Mouse (Mus musculus): ENCODE results near the gene Evi5l.
"Not testable (repeated sequence)": the region's sequence is repeated elsewhere in the genome, so short reads cannot be mapped to it uniquely, and the experiment has no call there.

Evi5l gene

GRCm38 (mm10) chr8:4239193-4239890, 73.0 kb downstream of the Evi5l start:
- no peak for DNase-seq (ENCODE audit: low spot score)

DNA sequence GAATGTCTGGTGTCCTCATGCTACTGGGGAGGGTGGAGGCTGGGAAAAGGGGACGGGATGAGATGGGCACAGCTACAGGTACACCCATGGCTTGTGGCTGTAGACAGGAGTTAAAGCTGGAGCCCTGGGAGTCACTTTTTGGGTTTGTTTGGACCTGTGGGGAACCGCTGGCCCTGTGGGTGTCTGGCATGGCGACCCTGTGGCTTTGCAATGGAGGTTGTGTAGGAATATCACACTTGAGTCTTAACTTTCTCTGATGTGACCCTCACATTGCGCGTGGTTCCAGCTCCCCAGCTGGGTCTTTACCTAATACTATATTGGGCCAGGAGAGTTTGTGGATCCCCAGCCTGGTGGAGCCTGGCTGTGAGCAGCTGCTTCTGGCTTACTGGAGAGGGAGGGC, 78.7 kb downstream of the Evi5l start:
- DNase-seq (ENCODE audit: low spot score): no peak

GRCm38 (mm10) chr8:4245737-4246136, 79.4 kb downstream of the Evi5l start:
- DNase-seq (ENCODE audit: low spot score): no peak

- no peak for DNase-seq (ENCODE audit: low spot score)
Observed at GRCm38 (mm10) chr8:4247241-4247640, 80.9 kb downstream of the Evi5l start.

DNA sequence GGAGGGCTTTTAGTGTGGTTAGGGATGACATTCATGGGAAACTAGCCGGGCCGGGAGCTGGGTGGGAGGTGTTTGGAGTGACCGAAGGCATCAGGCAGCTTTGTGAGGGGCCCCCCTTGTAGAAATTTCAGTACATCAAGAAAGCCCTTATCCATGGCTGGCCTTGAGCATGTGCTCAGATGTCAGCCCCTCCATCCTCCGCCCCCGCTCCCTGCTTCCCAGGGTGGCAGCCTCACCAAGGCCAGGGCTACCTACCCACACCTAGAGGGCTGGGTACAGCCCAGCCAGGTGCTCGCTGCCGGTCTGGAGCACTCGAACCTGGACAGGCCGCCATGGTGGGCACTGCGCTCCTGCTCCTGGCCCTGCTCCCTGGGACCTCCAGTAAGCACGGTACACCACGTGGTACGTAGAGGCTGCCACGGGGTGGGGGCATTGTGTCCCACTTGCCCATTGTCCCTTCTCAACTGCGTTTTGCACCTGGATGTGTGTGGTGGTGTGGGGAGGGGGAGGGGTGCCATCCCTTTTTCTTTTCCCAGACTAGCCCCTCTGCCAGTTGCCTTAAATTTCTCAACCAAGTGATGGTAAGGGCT, 81.7 kb downstream of the Evi5l start, which contains the start of gene Tgfbr3l:
Gene Tgfbr3l (plus strand): TSS at position 264 of the 590 bp plus-strand sequence.
- DNase-seq (ENCODE audit: low spot score): no peak

DNA sequence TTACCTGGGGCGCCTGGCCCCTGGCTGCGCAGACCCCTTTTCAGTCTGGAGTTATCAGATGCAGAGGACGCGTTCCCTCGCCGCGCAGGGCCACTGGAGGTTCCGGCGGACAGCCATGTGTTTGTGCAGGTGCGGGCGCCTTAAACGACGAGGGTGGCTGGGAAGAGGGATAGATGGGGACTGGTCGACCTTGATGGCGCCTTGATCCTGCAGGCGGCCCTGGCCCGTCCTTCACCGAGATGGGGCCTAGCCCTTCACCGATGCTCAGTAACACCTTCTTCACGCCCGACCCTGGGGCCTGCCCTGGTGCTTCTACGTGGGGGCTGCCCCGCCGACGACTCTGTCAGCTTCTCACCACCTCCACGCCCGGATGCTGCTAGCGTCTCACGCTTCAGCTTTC, 82.8 kb downstream of the Evi5l start:
- no peak for DNase-seq (ENCODE audit: low spot score)

DNA sequence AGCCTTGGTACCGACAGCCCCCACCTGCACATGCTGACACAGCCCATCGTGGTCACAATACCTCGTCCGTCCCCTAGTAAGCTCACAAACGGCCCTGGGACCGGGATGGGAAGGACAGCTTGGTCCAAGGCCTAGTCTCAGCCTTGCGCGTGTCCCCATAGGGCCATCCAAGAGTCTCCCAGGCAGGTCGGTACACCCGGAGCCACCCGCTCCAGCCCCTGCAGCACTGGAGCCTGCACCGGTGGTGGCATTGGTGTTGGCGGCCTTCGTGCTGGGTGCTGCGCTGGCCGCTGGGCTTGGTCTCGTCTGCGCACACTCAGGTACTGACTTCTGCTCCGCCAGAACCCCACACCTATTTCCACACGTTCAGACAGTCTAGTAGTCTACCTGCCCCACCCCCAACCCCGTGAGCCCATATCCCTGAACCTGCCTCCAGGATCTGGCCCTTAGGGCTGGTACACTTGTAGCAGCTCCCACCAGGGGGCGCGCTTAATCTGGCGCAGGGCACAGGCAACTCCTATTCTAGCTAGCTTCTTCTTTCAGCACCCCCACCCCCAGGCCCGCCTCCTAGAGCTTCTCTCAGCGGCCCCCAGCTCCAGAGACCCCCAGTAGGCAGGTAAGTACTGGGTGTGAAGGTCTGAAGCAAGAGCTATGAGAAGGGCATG, 84.1 kb downstream of the Evi5l start:
- DNase-seq (ENCODE audit: low spot score): peak; percentile 90

GRCm38 (mm10) chr8:4252116-4252760, 85.9 kb downstream of the Evi5l start:
- DNase-seq (ENCODE audit: low spot score): no peak

- peak; percentile 99 for DNase-seq (ENCODE audit: low spot score)
Observed at GRCm38 (mm10) chr8:4252934-4253841, 86.8 kb downstream of the Evi5l start, which contains the start of gene Snapc2. Gene Snapc2 (plus strand): TSS chr8:4253080.

- peak; percentile 93 for DNase-seq (ENCODE audit: low spot score)
Observed at GRCm38 (mm10) chr8:4254001-4254400, 87.6 kb downstream of the Evi5l start.

- not testable (repeated sequence) for DNase-seq (ENCODE audit: low spot score)
Observed at GRCm38 (mm10) chr8:4255471-4255870, 89.1 kb downstream of the Evi5l start.

- DNase-seq (ENCODE audit: low spot score): no peak
Observed at GRCm38 (mm10) chr8:4256911-4257310, 90.5 kb downstream of the Evi5l start.

DNA sequence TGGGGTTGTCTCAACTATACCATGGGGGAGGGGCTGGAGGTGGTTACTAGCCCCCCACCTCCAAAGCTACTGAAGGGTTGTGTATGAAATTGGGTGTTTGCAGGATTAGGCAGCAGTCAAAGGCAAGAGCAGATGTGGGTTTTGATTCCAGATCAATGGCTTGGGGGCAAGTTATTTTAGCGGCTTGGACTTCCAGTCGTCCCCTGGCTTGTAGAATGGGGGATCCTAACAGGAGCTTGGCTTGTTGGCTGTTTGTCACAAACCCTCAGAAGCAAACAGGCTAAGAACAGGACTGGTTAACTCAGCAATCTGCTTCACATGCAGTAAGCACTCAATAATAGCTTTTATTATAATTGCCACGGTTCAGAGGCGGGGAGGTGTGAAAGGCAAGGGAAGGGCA, 91.0 kb downstream of the Evi5l start:
- no peak for DNase-seq (ENCODE audit: low spot score)

DNA sequence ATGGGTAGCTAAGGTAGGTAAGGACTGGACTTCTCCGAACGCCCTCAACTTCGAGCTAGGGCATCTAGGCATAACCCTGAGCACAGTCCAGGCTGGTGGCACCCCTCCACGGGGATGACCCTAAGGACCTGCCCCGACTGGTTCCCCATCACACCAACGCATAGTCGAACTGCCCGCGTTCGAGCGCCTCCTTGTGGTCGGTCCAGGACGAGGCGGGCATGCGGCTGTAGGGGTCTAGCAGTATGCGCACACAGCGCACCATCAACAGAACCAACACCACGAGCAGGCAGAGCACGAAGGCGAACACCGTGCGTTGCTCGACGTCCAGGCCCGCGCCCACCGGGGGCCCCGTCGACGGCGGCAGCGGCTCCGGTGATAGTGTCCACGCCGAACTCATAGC, 91.9 kb downstream of the Evi5l start:
- peak; percentile 91 for DNase-seq (ENCODE audit: low spot score)

DNA sequence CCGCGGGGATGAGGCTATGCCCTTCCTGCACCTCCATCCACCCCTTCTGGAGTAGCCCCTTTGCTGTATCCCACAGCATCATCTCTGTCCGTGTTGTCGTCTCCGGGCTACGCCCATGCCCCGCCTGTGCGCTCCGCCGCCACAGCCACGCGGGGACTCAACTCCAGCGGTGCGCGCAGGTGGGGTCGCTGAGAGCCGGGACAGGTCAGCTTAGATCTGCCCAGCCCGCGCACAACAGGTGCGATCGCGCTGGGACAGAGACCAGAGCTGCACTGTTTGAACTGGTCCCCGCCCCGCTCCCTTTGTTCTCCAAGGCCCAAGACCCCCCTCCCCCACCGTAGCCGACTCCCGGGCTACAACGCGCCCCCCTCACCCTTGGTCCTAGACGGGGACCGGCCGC, 92.3 kb downstream of the Evi5l start:
- DNase-seq (ENCODE audit: low spot score): peak; percentile 77

DNA sequence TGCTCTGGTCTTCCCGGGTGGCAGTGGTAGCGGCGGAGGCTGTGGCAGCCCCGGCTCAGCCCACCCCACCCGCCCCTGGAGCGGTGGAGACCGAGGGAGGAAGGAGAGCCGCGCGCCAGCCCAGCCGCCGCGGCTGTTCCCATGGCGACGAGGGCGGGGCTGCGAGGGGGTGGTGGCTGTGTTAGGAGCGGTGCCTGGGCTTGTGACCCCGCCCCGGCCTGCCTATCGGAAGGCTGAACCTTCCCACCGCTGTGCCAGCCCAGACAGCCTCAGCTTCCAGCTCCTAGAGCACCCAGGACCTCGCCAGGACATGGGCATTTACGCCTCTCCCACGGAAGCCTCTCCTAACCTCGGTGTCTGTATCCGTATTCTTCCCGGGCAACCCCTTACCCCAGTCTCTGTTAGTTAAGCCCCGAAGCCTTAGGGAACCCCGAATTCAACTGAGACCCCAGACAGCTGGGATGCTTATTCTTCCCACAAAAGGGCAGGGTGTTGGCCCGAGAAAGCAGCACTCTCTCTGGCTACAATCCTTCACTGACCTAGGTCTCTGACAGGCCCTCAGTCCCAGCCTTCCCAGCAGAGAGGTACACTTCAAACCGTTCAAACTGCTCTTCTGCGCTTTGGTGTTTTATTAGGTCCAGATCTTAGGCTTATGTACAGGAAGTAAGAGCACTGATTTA, 92.9 kb downstream of the Evi5l start, which contains the start of gene Ctxn1:
Gene Ctxn1 (minus strand): TSS at position 150 of the 680 bp plus-strand sequence.
- peak; percentile 99 for DNase-seq (ENCODE audit: low spot score)

- DNase-seq (ENCODE audit: low spot score): no peak
Observed at GRCm38 (mm10) chr8:4259805-4260170, 93.4 kb downstream of the Evi5l start.

All from MN1 (cell line).